Mouse (Mus musculus) layer of hippocampus, postnatal 25 days (tissue): ENCODE data around the gene Olfm2. TPM values are rescaled to one million over a fixed set of nuclear protein-coding genes. Genes with fewer than 3 reads are reported as not detected.
A peak's percentile ranks its signal among the peaks of the same experiment; 100 is the strongest.

ENCODE experiments used
- DNase-seq, 2 experiments: peaks; one replicate each; pipeline ENCODE4 v3.0.0; 2022; ENCODE audit warnings: mixed read lengths in 2 of 2, low spot score in 1 of 2; ENCODE audit errors: extremely low spot score in 1 of 2
- total RNA-seq, 2 experiments: library from RNA; stranded (reverse); gene quantifications; 2 replicates each; pipeline ENCODE4 v1.2.3; 2021

Gene Olfm2
- total RNA-seq, 2 experiments from 2014 or later = 52.6 to 54.3 TPM

- DNase-seq = no peak
Observed at GRCm38 (mm10) chr9:20747682-20748081, 1.5 kb upstream of the Olfm2 start.

- DNase-seq = no peak
Observed at GRCm38 (mm10) chr9:20745129-20745966, 801 bp downstream of the Olfm2 start.

- DNase-seq = peak; percentile 28 to 49
Observed at GRCm38 (mm10) chr9:20743946-20744738, 2.0 kb downstream of the Olfm2 start.

GRCm38 (mm10) chr9:20740407-20740806 lies 5.7 kb downstream of the Olfm2 start:
- peak; percentile 74 to 90 for DNase-seq

- DNase-seq = no peak
Observed at GRCm38 (mm10) chr9:20738251-20738999, 7.7 kb downstream of the Olfm2 start.

- no peak for DNase-seq
Observed at GRCm38 (mm10) chr9:20737227-20737626, 8.9 kb downstream of the Olfm2 start.

GRCm38 (mm10) chr9:20734692-20735091 lies 11.5 kb downstream of the Olfm2 start:
- no peak for DNase-seq

- no peak for DNase-seq
Observed at GRCm38 (mm10) chr9:20731797-20732196, 14.4 kb downstream of the Olfm2 start.

- DNase-seq = no peak
Observed at GRCm38 (mm10) chr9:20729451-20729850, 16.7 kb downstream of the Olfm2 start.

GRCm38 (mm10) chr9:20727601-20728113 lies 18.5 kb downstream of the Olfm2 start:
- peak in 1 of 2 experiments; percentile 46 for DNase-seq

GRCm38 (mm10) chr9:20726859-20727600 lies 19.1 kb downstream of the Olfm2 start:
- peak; percentile 33 to 47 for DNase-seq

- DNase-seq = peak in 1 of 2 experiments; percentile 18
Observed at GRCm38 (mm10) chr9:20726134-20726858, 19.9 kb downstream of the Olfm2 start.

- DNase-seq = no peak
Observed at GRCm38 (mm10) chr9:20721582-20721981, 24.6 kb downstream of the Olfm2 start.

GRCm38 (mm10) chr9:20715332-20715731 lies 30.8 kb downstream of the Olfm2 start:
- DNase-seq = no peak

- DNase-seq = no peak
Observed at GRCm38 (mm10) chr9:20713478-20713987, 32.6 kb downstream of the Olfm2 start.

GRCm38 (mm10) chr9:20712934-20713477 lies 33.1 kb downstream of the Olfm2 start:
- DNase-seq = no peak

GRCm38 (mm10) chr9:20710471-20710870 lies 35.7 kb downstream of the Olfm2 start:
- no peak for DNase-seq

- no peak for DNase-seq
Observed at GRCm38 (mm10) chr9:20705981-20706380, 40.2 kb downstream of the Olfm2 start.

GRCm38 (mm10) chr9:20705420-20705819 lies 40.7 kb downstream of the Olfm2 start:
- no peak for DNase-seq
